Mouse (Mus musculus): ENCODE results near the gene Fam71b. TPM values are rescaled to one million over a fixed set of nuclear protein-coding genes. Genes with fewer than 3 reads are reported as not detected.

The Fam71b gene
- 0.07 TPM in 1 of 2 replicates, not detected in the other for polyA plus RNA-seq (2014; fragmentation: Nextera tagmentation; extraction: Ambion mirVana)

- Histone ChIP-seq H3K4me1 (ENCODE audit: control insufficient read depth, insufficient read depth, low read length) (no peaks in the 10 kb centered on the region), H3K9me3 (replicated peaks; ENCODE audit: control insufficient read depth, low read length) (no peaks in the 10 kb centered on the region), H3K4me3 (ENCODE audit: low read depth, low read length) (no peak within 1 kb of the TSS), H3K9ac (ENCODE audit: low read depth, low read length) (no peak within 1 kb of the TSS), H3K27me3 (ENCODE audit: control insufficient read depth, insufficient read depth, low read length) (no peaks in the 10 kb centered on the region), H3K36me3 (ENCODE audit: control insufficient read depth, insufficient read depth, low read length) (no peaks in the 10 kb centered on the region), H3K27ac (ENCODE audit: low read depth, low read length) (no peak within 1 kb of the TSS), H3K4me2 (no peak within 1 kb of the TSS)
- ATAC-seq (replicated peaks; ENCODE audit: insufficient number of reproducible peaks, low FRiP score, low TSS enrichment) = no peak
- WGBS (ENCODE audit: insufficient replicate concordance) = 65% methylated on average over 13 of the region's 13 CpGs
Observed at GRCm38 (mm10) chr11:46396167-46396859, at the start of gene Fam71b. TSS of gene Fam71b (plus strand) at chr11:46396559.

- no peak overlapping the region for H3K9ac ChIP-seq (ENCODE audit: low read depth, low read length)
- 81% methylated on average over 5 of the region's 5 CpGs for WGBS (ENCODE audit: insufficient replicate concordance)
Observed at GRCm38 (mm10) chr11:46347756-46348155, 48.6 kb upstream of the Fam71b start.

GRCm38 (mm10) chr11:46348416-46348815 is 47.9 kb upstream of the Fam71b start:
- Histone ChIP-seq H3K4me3 (ENCODE audit: low read depth, low read length) (no peak overlapping the region), H3K4me2 (no peak overlapping the region), H3K27ac (ENCODE audit: low read depth, low read length) (no peak overlapping the region), H3K9ac (ENCODE audit: low read depth, low read length) (no peak overlapping the region), H3K9me3 (replicated peaks; ENCODE audit: control insufficient read depth, low read length) (no peaks in the 10 kb centered on the region), H3K36me3 (ENCODE audit: control insufficient read depth, insufficient read depth, low read length) (no peaks in the 10 kb centered on the region), H3K27me3 (ENCODE audit: control insufficient read depth, insufficient read depth, low read length) (no peaks in the 10 kb centered on the region), H3K4me1 (ENCODE audit: control insufficient read depth, insufficient read depth, low read length) (peaks cover 5% of the 10 kb centered on the region)
- ATAC-seq (replicated peaks; ENCODE audit: insufficient number of reproducible peaks, low FRiP score, low TSS enrichment) = no peak
- 78% methylated on average over 3 of the region's 3 CpGs for WGBS (ENCODE audit: insufficient replicate concordance)

More at GRCm38 (mm10) chr11:46347756-46348155, 48.6 kb upstream of the Fam71b start:
- H3K4me1 ChIP-seq (ENCODE audit: control insufficient read depth, insufficient read depth, low read length) = peaks cover 5% of the 10 kb centered on the region
- H3K27me3 ChIP-seq (ENCODE audit: control insufficient read depth, insufficient read depth, low read length) = no peaks in the 10 kb centered on the region
- ATAC-seq (replicated peaks; ENCODE audit: insufficient number of reproducible peaks, low FRiP score, low TSS enrichment) = no peak
- H3K4me3 ChIP-seq (ENCODE audit: low read depth, low read length) = no peak overlapping the region
- no peaks in the 10 kb centered on the region for H3K9me3 ChIP-seq (replicated peaks; ENCODE audit: control insufficient read depth, low read length)
- no peak overlapping the region for H3K27ac ChIP-seq (ENCODE audit: low read depth, low read length)
- no peaks in the 10 kb centered on the region for H3K36me3 ChIP-seq (ENCODE audit: control insufficient read depth, insufficient read depth, low read length)
- no peak overlapping the region for H3K4me2 ChIP-seq

- Histone ChIP-seq H3K9ac (ENCODE audit: low read depth, low read length) (no peak overlapping the region), H3K27ac (ENCODE audit: low read depth, low read length) (no peak overlapping the region), H3K4me3 (ENCODE audit: low read depth, low read length) (no peak overlapping the region), H3K27me3 (ENCODE audit: control insufficient read depth, insufficient read depth, low read length) (no peaks in the 10 kb centered on the region), H3K4me1 (ENCODE audit: control insufficient read depth, insufficient read depth, low read length) (no peaks in the 10 kb centered on the region), H3K9me3 (replicated peaks; ENCODE audit: control insufficient read depth, low read length) (no peaks in the 10 kb centered on the region), H3K36me3 (ENCODE audit: control insufficient read depth, insufficient read depth, low read length) (no peaks in the 10 kb centered on the region), H3K4me2 (no peak overlapping the region)
- ATAC-seq (replicated peaks; ENCODE audit: insufficient number of reproducible peaks, low FRiP score, low TSS enrichment) = no peak
- 60% methylated on average over 2 of the region's 2 CpGs for WGBS (ENCODE audit: insufficient replicate concordance)
Observed at GRCm38 (mm10) chr11:46349681-46350410, 46.5 kb upstream of the Fam71b start.

- H3K9ac ChIP-seq (ENCODE audit: low read depth, low read length) = no peak overlapping the region
- no peaks in the 10 kb centered on the region for H3K36me3 ChIP-seq (ENCODE audit: control insufficient read depth, insufficient read depth, low read length)
- H3K9me3 ChIP-seq (replicated peaks; ENCODE audit: control insufficient read depth, low read length) = no peaks in the 10 kb centered on the region
- no peaks in the 10 kb centered on the region for H3K27me3 ChIP-seq (ENCODE audit: control insufficient read depth, insufficient read depth, low read length)
- H3K4me1 ChIP-seq (ENCODE audit: control insufficient read depth, insufficient read depth, low read length) = no peaks in the 10 kb centered on the region
- H3K4me2 ChIP-seq = no peak overlapping the region
- H3K4me3 ChIP-seq (ENCODE audit: low read depth, low read length) = no peak overlapping the region
- H3K27ac ChIP-seq (ENCODE audit: low read depth, low read length) = no peak overlapping the region
- no peak for ATAC-seq (replicated peaks; ENCODE audit: insufficient number of reproducible peaks, low FRiP score, low TSS enrichment)
- 65% methylated on average over 1 of the region's 1 CpGs for WGBS (ENCODE audit: insufficient replicate concordance)
Observed at GRCm38 (mm10) chr11:46358369-46358768, 38.0 kb upstream of the Fam71b start.

- Histone ChIP-seq H3K9ac (ENCODE audit: low read depth, low read length) (no peak overlapping the region), H3K9me3 (replicated peaks; ENCODE audit: control insufficient read depth, low read length) (no peaks in the 10 kb centered on the region), H3K36me3 (ENCODE audit: control insufficient read depth, insufficient read depth, low read length) (no peaks in the 10 kb centered on the region), H3K4me3 (ENCODE audit: low read depth, low read length) (no peak overlapping the region), H3K4me1 (ENCODE audit: control insufficient read depth, insufficient read depth, low read length) (no peaks in the 10 kb centered on the region), H3K4me2 (no peak overlapping the region), H3K27ac (ENCODE audit: low read depth, low read length) (no peak overlapping the region), H3K27me3 (ENCODE audit: control insufficient read depth, insufficient read depth, low read length) (no peaks in the 10 kb centered on the region)
- WGBS (ENCODE audit: insufficient replicate concordance) = 73% methylated on average over 2 of the region's 2 CpGs
- ATAC-seq (replicated peaks; ENCODE audit: insufficient number of reproducible peaks, low FRiP score, low TSS enrichment) = no peak
Observed at GRCm38 (mm10) chr11:46360991-46361665, 35.2 kb upstream of the Fam71b start.

GRCm38 (mm10) chr11:46362061-46363022 is 34.0 kb upstream of the Fam71b start:
- Histone ChIP-seq H3K9ac (ENCODE audit: low read depth, low read length) (no peak overlapping the region), H3K27me3 (ENCODE audit: control insufficient read depth, insufficient read depth, low read length) (no peaks in the 10 kb centered on the region), H3K4me2 (no peak overlapping the region), H3K9me3 (replicated peaks; ENCODE audit: control insufficient read depth, low read length) (no peaks in the 10 kb centered on the region), H3K4me1 (ENCODE audit: control insufficient read depth, insufficient read depth, low read length) (no peaks in the 10 kb centered on the region), H3K4me3 (ENCODE audit: low read depth, low read length) (no peak overlapping the region), H3K36me3 (ENCODE audit: control insufficient read depth, insufficient read depth, low read length) (no peaks in the 10 kb centered on the region), H3K27ac (ENCODE audit: low read depth, low read length) (no peak overlapping the region)
- 83% methylated on average over 18 of the region's 18 CpGs for WGBS (ENCODE audit: insufficient replicate concordance)
- ATAC-seq (replicated peaks; ENCODE audit: insufficient number of reproducible peaks, low FRiP score, low TSS enrichment) = no peak

- H3K4me3 ChIP-seq (ENCODE audit: low read depth, low read length) = no peak overlapping the region
- H3K27me3 ChIP-seq (ENCODE audit: control insufficient read depth, insufficient read depth, low read length) = no peaks in the 10 kb centered on the region
- no peaks in the 10 kb centered on the region for H3K36me3 ChIP-seq (ENCODE audit: control insufficient read depth, insufficient read depth, low read length)
- H3K9me3 ChIP-seq (replicated peaks; ENCODE audit: control insufficient read depth, low read length) = no peaks in the 10 kb centered on the region
- no peak overlapping the region for H3K9ac ChIP-seq (ENCODE audit: low read depth, low read length)
- H3K4me2 ChIP-seq = no peak overlapping the region
- 85% methylated on average over 9 of the region's 9 CpGs for WGBS (ENCODE audit: insufficient replicate concordance)
- H3K4me1 ChIP-seq (ENCODE audit: control insufficient read depth, insufficient read depth, low read length) = no peaks in the 10 kb centered on the region
- no peak for ATAC-seq (replicated peaks; ENCODE audit: insufficient number of reproducible peaks, low FRiP score, low TSS enrichment)
- H3K27ac ChIP-seq (ENCODE audit: low read depth, low read length) = no peak overlapping the region
Observed at GRCm38 (mm10) chr11:46363864-46364263, 32.5 kb upstream of the Fam71b start.
